Mouse (Mus musculus): ENCODE results near the gene Nipa1.

The Nipa1 gene

DNA sequence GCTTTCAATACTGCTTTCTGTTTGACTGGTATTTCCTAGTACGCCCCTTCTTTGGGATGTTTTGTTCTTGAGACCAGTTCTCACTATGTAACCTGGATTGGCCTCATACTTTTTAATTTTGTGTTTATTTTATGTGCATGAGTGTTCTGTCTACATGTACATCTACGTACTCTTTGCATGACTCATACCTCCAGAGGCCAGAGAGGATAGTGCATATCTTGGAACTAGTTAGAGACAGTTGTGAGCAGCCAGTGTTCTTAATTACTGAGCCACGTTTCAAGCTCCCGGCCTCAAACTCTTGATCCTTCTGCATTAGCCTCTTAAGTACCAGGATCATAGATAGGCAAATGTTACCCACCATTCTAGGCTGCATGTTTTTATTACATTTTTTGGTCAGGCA, 81.4 kb downstream of the Nipa1 start:
- intact Hi-C loops (cut with DNase I), result no loop called here

DNA sequence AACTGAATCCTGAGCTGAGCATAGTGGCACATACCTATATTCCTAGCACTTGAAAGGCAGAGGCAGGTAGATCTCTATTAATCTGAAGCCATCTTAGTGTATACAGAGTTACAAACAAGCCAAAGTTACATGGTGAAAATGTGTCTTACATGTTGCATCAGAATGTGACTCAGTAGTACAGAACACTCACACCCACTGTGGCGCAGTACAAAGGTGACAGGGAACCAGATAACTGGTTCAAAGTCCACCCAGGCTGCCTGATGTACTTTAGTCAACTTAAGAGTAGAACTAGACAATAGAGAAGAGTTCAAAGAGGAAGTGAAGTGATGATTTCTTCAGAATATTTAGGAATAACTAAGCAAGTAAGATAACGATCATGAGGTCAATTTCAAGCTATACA, 84.7 kb downstream of the Nipa1 start:
- intact Hi-C loops (cut with DNase I), result no loop called here

DNA sequence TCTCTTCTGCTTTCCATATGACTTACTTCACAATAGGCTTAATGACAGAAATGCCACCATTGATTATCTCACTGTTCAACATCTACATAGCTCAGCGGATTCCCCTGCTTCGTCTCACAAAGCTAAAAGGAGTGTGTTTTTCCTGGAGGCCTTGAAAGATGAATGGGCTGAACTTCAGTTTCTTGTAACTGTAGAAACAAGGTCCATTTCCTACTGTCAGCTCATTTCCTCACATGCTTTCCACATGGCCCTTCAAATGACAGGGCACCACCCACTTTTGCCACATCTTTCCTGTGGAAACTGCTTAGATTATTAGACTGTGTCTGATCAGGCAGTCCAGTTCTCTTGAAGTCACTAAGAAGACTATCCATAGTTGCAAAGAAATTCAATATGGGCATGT, 91.1 kb downstream of the Nipa1 start:
- intact Hi-C loops (cut with DNase I), result no loop called here

Data from adrenal gland (tissue).